Mouse (Mus musculus): Measurements from ENCODE around the gene Nrp2. TPM values are rescaled to one million over a fixed set of nuclear protein-coding genes. Genes with fewer than 3 reads are reported as not detected.

Gene Nrp2
- total RNA-seq (2022): 10 to 100 TPM; 61.1 to 61.8 (median 61.5) TPM

- peak; percentile 79 to 84 for DNase-seq (ENCODE audit: low spot score in 2 of 2)
Observed at GRCm38 (mm10) chr1:62703158-62704116, at the start of gene Nrp2. Gene Nrp2 (plus strand): TSS chr1:62703285.

GRCm38 (mm10) chr1:62654436-62654835 is 48.6 kb upstream of the Nrp2 start:
- DNase-seq (ENCODE audit: low spot score in 2 of 2): no peak

GRCm38 (mm10) chr1:62664960-62665645 is 38.0 kb upstream of the Nrp2 start:
- DNase-seq (ENCODE audit: low spot score in 2 of 2): no peak

- no peak for DNase-seq (ENCODE audit: low spot score in 2 of 2)
Observed at GRCm38 (mm10) chr1:62665771-62666730, 37.0 kb upstream of the Nrp2 start.

- DNase-seq (ENCODE audit: low spot score in 2 of 2): no peak
Observed at GRCm38 (mm10) chr1:62666780-62667179, 36.3 kb upstream of the Nrp2 start.

GRCm38 (mm10) chr1:62678611-62679344 is 24.3 kb upstream of the Nrp2 start:
- no peak for DNase-seq (ENCODE audit: low spot score in 2 of 2)

- DNase-seq (ENCODE audit: low spot score in 2 of 2): no peak
Observed at GRCm38 (mm10) chr1:62679466-62679865, 23.6 kb upstream of the Nrp2 start.

GRCm38 (mm10) chr1:62682456-62683385 is 20.4 kb upstream of the Nrp2 start:
- DNase-seq (ENCODE audit: low spot score in 2 of 2): no peak

GRCm38 (mm10) chr1:62683498-62683897 is 19.6 kb upstream of the Nrp2 start:
- no peak for DNase-seq (ENCODE audit: low spot score in 2 of 2)

GRCm38 (mm10) chr1:62687511-62687910 is 15.6 kb upstream of the Nrp2 start:
- peak; percentile 68 to 72 for DNase-seq (ENCODE audit: low spot score in 2 of 2)

GRCm38 (mm10) chr1:62691175-62691574 is 11.9 kb upstream of the Nrp2 start:
- DNase-seq (ENCODE audit: low spot score in 2 of 2): no peak

GRCm38 (mm10) chr1:62696312-62696982 is 6.6 kb upstream of the Nrp2 start:
- DNase-seq (ENCODE audit: low spot score in 2 of 2): no peak

GRCm38 (mm10) chr1:62696983-62697341 is 6.1 kb upstream of the Nrp2 start:
- DNase-seq (ENCODE audit: low spot score in 2 of 2): no peak

GRCm38 (mm10) chr1:62697353-62697752 is 5.7 kb upstream of the Nrp2 start:
- DNase-seq (ENCODE audit: low spot score in 2 of 2): no peak

- no peak for DNase-seq (ENCODE audit: low spot score in 2 of 2)
Observed at GRCm38 (mm10) chr1:62699801-62700200, 3.3 kb upstream of the Nrp2 start.

GRCm38 (mm10) chr1:62701065-62701921 is 1.8 kb upstream of the Nrp2 start:
- peak; percentile 79 to 81 for DNase-seq (ENCODE audit: low spot score in 2 of 2)

- no peak for DNase-seq (ENCODE audit: low spot score in 2 of 2)
Observed at GRCm38 (mm10) chr1:62702743-62703142, 342 bp upstream of the Nrp2 start.

Measured in layer of hippocampus, adult 8-10 months (tissue).